Mouse (Mus musculus) limb, embryonic 14.5 days (tissue): ENCODE measurements at regions not wholly inside any gene's neighbourhood (a gene's known extent, or its start where the extent isn't known, plus 50 kb on each side); places are given as distances from the start of the nearest gene placed in this dataset.

Source experiments
- ATAC-seq: fragments of 200-750 bp; cut with Nextera tagmentation; 2 replicates; pipeline ENCODE4 v1.8.0; 2017; ENCODE audit warnings: low read depth, moderate number of reproducible peaks, moderate TSS enrichment; ENCODE audit not compliant: low FRiP score
- DNase-seq: peaks from one replicate; pipeline ENCODE4 v3.0.0-alpha.2; 2015; ENCODE audit warnings: low spot score
- H3K27ac ChIP-seq: fragments of 300-500 bp; sonication (generic); replicated peaks from 2 replicates; pipeline ENCODE4 v1.5.1; 2014; ENCODE audit warnings: low read depth, mild to moderate bottlenecking, low read length, moderate library complexity, mixed read lengths
- H3K27me3 ChIP-seq: fragments of 300-500 bp; sonication (generic); 2 replicates; pipeline ENCODE4 v1.6.1; 2014; ENCODE audit warnings: low read length, mixed read lengths; ENCODE audit not compliant: control insufficient read depth, insufficient read depth
- H3K36me3 ChIP-seq: fragments of 300-500 bp; sonication (generic); 2 replicates; pipeline ENCODE4 v1.6.1; 2014; ENCODE audit warnings: mild to moderate bottlenecking, low read length, moderate library complexity, mixed read lengths; ENCODE audit not compliant: control insufficient read depth, insufficient read depth
- H3K4me1 ChIP-seq: fragments of 300-500 bp; sonication (generic); 2 replicates; pipeline ENCODE4 v1.6.1; 2014; ENCODE audit warnings: antibody characterized with exemption, low read length, mixed read lengths; ENCODE audit not compliant: control insufficient read depth, insufficient read depth
- H3K4me2 ChIP-seq: fragments of 300-500 bp; sonication (generic); replicated peaks from 2 replicates; pipeline ENCODE4 v1.6.1; 2014; ENCODE audit warnings: low read depth, mild to moderate bottlenecking, low read length, moderate library complexity; ENCODE audit not compliant: severe bottlenecking
- H3K4me3 ChIP-seq: fragments of 300-500 bp; sonication (generic); replicated peaks from 2 replicates; pipeline ENCODE4 v1.5.1; 2014; ENCODE audit warnings: low read length
- H3K9ac ChIP-seq: fragments of 300-500 bp; sonication (generic); 2 replicates; pipeline ENCODE4 v1.6.1; 2014; ENCODE audit warnings: mild to moderate bottlenecking, low read depth, low read length, moderate library complexity; ENCODE audit not compliant: severe bottlenecking
- H3K9me3 ChIP-seq: fragments of 300-500 bp; sonication (generic); 2 replicates; pipeline ENCODE4 v1.6.1; 2016; ENCODE audit warnings: low read length; ENCODE audit not compliant: control insufficient read depth
- POLR2A ChIP-seq: fragments of 200-500 bp; IDR thresholded peaks from 2 replicates; pipeline ENCODE4 v1.8.0; 2012; ENCODE audit warnings: inconsistent platforms, mild to moderate bottlenecking, moderate library complexity, borderline replicate concordance; ENCODE audit not compliant: insufficient read depth, insufficient read length; ENCODE audit errors: extremely low read depth
- WGBS: fragments of 180-500 bp; shearing (Covaris S2); extraction: QIAGEN DNeasy Blood & Tissue Kit; methylation state at CpG from one replicate; pipeline ENCODE4 v1.1.7; 2014; 5-methylcytosine and 5-hydroxymethylcytosine counted together

- Histone ChIP-seq H3K4me1 (no peaks in the 10 kb centered on the region; the same call in 1 of the 2 replicates), H3K4me3 (no peak overlapping the region), H3K27ac (no peak overlapping the region), H3K27me3 (no peaks in the 10 kb centered on the region), H3K9ac (no peak overlapping the region), H3K9me3 (no peaks in the 10 kb centered on the region), H3K36me3 (no peaks in the 10 kb centered on the region), H3K4me2 (no peak overlapping the region)
- no peak for ATAC-seq
- no peak for DNase-seq
- no peak for TF ChIP-seq POLR2A
- 91% methylated on average over 2 of the region's 2 CpGs for WGBS
Observed at GRCm38 (mm10) chr14:114839340-114839903, 252.6 kb upstream of the Gpc5 start.

DNA sequence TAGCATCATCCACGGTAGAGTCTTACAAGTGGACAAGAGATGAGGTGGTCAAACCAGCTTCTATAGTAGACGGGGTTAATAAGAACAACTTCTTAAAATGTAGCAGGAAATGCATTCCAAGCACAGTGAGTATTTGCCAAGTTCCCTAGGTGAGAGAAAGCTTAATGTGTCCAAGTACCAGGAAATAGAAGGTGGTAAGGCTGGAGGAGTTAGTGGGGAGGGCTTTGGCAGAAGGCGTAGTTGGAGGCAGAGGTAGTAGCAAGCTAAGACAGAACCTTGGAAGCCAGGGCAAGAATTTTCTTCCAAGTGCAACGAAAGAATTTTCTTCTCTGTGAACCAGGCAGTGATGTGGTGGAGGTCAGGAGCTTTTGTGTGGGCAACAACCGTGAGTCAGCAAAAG, 251.2 kb upstream of the Gpc5 start:
- Histone ChIP-seq H3K4me2 (no peak overlapping the region), H3K9me3 (no peaks in the 10 kb centered on the region), H3K27ac (no peak overlapping the region), H3K9ac (no peak overlapping the region), H3K4me1 (no peaks in the 10 kb centered on the region; the same call in 1 of the 2 replicates), H3K4me3 (no peak overlapping the region), H3K27me3 (no peaks in the 10 kb centered on the region), H3K36me3 (no peaks in the 10 kb centered on the region)
- WGBS: 81% methylated on average over 5 of the region's 5 CpGs
- TF ChIP-seq POLR2A: no peak
- DNase-seq: no peak
- ATAC-seq: no peak

DNA sequence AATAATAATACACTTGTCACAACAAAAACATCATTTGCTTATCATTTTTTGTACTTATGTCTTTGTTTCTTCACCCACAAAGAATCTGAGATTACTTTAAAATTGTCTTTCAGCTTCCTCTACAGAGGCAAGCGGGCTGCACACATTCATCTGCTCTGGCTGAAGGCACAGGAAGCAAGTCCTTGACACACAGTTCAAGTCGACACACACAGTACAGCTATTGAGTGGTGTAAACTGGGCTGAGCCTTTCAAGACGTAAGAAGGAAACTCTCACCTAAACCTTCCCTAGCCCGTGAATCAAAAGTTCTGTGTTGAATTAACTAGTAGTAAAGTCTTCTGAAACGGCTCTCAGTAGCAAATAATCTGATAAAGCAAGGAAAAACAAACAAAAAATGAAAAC, 250.5 kb upstream of the Gpc5 start:
- no peak for ATAC-seq
- TF ChIP-seq POLR2A: no peak

DNA sequence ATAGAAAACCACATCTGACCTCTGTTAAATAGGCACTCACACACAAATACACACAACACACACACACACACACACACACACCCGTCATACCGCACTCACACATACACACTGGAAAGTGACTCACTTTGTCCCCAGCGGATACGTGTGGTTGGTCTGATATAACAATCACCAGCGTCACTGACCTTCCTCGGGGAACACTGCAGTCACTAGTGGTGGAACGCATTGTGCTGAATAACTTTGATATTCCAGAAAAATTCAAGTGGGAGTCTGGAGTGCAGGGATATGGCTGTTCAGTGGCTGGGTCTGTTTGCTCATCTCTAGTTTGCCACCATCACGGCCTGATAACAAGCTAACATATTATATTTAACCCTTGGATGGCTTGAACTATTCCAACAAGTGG, 249.7 kb upstream of the Gpc5 start:
- no peak for DNase-seq
- WGBS: 84% methylated on average over 8 of the region's 8 CpGs
- H3K4me3 ChIP-seq: no peak overlapping the region
- no peak for TF ChIP-seq POLR2A
- no peak overlapping the region for H3K9ac ChIP-seq
- no peak overlapping the region for H3K4me2 ChIP-seq
- H3K36me3 ChIP-seq: no peaks in the 10 kb centered on the region
- no peaks in the 10 kb centered on the region for H3K27me3 ChIP-seq
- H3K27ac ChIP-seq: no peak overlapping the region
- no peak for ATAC-seq
- no peaks in the 10 kb centered on the region; the same call in 1 of the 2 replicates for H3K4me1 ChIP-seq
- H3K9me3 ChIP-seq: no peaks in the 10 kb centered on the region

More for the DNA sequence above, 250.5 kb upstream of the Gpc5 start:
- Histone ChIP-seq H3K4me2 (no peak overlapping the region), H3K9ac (no peak overlapping the region), H3K27ac (no peak overlapping the region), H3K9me3 (no peaks in the 10 kb centered on the region), H3K4me3 (no peak overlapping the region), H3K27me3 (no peaks in the 10 kb centered on the region), H3K36me3 (no peaks in the 10 kb centered on the region), H3K4me1 (no peaks in the 10 kb centered on the region; the same call in 1 of the 2 replicates)
- WGBS: 44% methylated on average over 5 of the region's 5 CpGs
- no peak for DNase-seq

DNA sequence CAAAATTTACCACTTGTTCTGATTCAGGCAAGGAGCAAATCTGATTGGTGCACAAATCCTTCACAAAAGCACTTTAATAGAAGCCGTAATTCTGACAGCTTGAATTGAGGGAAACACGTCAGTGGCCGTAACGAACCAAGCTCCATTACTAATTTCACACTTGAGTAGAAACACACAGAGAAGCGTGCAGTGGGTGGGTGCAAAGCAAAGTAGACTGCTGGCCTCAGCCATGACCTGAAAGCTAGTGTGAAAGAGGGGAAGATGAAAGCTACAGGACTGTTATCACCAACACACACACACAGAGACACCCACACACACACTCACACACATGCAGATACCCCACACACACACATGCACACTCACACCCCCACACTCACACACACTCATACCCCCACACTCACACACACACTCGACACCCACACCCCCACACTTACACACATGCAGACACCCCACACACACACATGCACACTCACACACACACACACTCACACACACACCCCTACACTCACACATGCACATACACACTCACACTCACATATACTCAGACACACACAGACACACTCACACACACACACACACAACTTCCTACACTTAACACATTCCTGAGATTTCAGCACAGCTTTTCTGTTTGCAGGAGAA, 248.8 kb upstream of the Gpc5 start:
- Histone ChIP-seq H3K4me2 (no peak overlapping the region), H3K4me3 (no peak overlapping the region), H3K27ac (no peak overlapping the region), H3K4me1 (no peaks in the 10 kb centered on the region), H3K9me3 (no peaks in the 10 kb centered on the region), H3K36me3 (no peaks in the 10 kb centered on the region), H3K27me3 (no peaks in the 10 kb centered on the region), H3K9ac (no peak overlapping the region)
- DNase-seq (no peak), ATAC-seq (no peak)
- WGBS: 63% methylated on average over 6 of the region's 6 CpGs
- no peak for TF ChIP-seq POLR2A
